Mouse (Mus musculus) forelimb bud, embryonic 11.5 days (tissue): Measurements from ENCODE around the gene Fank1.

Experiments used
- DNase-seq: peaks from one replicate; pipeline ENCODE4 v3.0.0-alpha.2; 2012; ENCODE audit warnings: low read depth, low spot score

Fank1 gene

DNA sequence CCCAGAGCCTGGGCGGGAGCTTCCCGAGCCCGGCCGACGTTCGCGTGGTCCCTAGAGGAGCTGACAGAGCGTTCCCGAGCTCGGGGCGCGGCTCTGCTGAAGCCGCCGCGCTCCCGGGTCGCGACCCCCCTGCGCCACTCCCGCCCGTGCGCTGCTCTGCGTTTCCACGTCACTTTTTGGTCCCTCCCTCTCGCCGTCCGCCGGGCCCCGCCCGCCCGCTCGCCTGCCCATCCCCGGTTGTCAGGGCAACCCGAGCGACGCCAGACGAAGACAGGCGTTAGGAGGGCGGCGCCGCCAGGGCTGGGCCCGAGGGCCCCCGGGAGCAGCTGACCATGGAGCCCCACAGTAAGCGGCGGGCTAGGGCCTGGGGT is at the start of gene Fank1:
Gene Fank1 (plus strand): TSS at position 236 of the 371 bp plus-strand sequence.
- DNase-seq = peak; percentile 77

DNA sequence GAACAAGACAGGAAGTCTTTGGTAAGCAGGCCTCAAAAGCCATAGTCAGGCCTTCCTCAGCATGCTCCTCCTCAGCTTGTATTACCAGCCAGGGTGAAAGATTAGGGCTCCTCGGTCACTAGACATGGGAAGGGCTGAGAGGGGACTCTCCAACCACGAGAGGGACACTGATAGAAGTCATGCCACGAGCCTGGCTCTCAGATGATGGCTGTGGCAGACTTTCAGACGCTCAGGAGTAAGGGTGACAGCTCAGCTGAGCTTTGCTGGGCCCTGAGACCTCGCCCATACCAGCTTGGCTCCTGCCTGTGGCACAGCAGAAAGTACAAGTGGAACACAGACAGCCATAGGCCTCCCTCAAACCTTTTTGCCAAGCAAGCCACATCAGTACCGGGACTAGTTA is 49.6 kb upstream of the Fank1 start:
- DNase-seq = no peak

- DNase-seq = no peak
Observed at GRCm38 (mm10) chr7:133729351-133729750, 47.3 kb upstream of the Fank1 start.

GRCm38 (mm10) chr7:133730324-133731191 is 46.1 kb upstream of the Fank1 start:
- DNase-seq = no peak

DNA sequence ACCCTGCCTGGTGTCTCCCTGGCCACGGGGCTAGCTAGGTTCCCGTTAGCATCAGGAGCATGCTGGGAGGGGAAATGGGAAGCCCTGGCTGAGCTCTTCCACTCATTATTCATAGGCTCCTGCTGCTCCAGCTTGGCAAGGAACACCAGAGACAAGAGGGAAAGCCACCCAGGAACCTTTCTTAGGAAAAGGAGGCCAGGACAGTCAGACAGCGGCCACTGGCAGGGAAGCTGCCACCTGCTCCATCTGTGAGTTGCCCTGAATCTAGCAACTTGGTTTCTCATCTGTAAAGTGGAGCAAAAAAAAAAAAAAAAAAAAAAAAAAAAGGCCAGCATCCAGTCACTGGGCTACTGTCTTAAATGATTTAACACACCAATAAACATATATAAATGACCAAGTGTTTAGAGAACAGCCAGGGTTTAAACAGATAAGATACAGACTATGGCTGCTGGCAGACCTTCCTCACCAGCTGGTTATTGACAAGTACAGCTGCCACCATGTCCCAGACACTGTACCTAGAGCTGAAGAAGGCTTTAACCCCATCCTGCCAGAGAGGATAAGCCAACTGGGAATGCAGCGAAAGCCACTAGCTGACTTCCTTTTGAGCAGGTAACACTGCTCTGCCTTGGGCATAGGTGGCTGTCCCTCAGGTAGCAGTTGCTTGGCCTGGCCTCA is 44.6 kb upstream of the Fank1 start:
- no peak for DNase-seq

GRCm38 (mm10) chr7:133740558-133740957 is 36.1 kb upstream of the Fank1 start:
- DNase-seq = no peak

GRCm38 (mm10) chr7:133742530-133743325 is 33.9 kb upstream of the Fank1 start:
- DNase-seq = no peak

- no peak for DNase-seq
Observed at GRCm38 (mm10) chr7:133743611-133744010, 33.0 kb upstream of the Fank1 start.

GRCm38 (mm10) chr7:133744209-133744608 is 32.5 kb upstream of the Fank1 start:
- no peak for DNase-seq

DNA sequence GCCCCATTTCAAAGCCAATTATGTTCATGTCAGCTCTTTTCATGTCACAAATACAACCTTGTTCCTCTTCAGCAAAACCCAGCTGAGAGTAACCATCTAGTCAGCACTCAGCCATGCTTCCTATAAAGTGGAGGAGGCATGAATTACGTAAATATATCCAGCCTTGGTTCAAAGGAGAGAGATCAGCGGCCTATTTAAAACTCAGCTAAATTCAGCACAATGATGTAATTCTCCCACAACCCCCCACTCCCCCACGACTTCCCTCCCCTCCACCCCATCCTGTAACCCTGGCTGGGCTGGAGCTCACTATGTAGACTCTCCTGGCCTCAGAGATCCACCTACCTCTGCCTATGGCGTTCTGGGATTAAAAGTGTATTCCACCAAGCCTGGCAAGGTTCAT is 32.0 kb upstream of the Fank1 start:
- no peak for DNase-seq

GRCm38 (mm10) chr7:133747372-133747771 is 29.3 kb upstream of the Fank1 start:
- DNase-seq = no peak

DNA sequence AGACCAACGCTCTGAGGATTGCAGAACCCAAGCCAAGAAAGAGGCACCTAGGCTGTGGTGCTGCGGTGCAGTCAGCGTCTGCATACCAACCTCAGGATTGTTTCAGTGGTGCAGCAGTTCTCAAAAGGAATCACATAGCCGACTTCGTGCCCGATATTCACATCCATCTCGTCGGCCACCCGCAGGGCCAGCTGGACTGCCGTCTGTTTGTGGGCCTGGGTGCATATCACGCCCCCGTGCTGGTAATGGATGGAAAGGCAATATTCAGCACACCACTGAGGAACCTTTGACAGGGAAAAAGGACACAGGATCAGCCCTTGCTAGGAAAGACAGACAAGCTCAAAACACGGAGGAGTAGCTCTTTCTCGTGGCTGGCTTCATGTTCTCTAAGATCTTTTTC is 27.9 kb upstream of the Fank1 start:
- DNase-seq = no peak

DNA sequence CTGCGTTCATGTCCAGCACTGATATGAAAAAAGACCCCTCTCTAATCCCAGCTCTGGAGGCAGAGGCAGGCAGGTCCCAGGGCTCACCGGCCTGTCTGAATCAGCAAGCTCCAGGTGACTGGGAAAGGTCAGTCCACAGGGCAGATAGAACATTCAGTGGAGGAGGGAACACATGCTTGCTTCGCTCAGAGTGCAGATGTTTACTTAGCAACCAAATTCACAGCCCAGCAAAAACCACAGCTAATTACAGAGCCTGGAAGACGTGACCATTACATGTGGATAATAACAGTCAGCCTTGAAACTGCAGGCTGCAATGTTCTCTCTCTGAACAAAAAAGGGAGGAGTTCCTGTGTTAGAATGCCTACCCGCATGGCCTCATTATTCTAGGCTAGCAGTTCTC is 26.0 kb upstream of the Fank1 start:
- peak; percentile 10 for DNase-seq

- no peak for DNase-seq
Observed at GRCm38 (mm10) chr7:133751163-133751562, 25.5 kb upstream of the Fank1 start.

GRCm38 (mm10) chr7:133757961-133758455 is 18.7 kb upstream of the Fank1 start:
- DNase-seq = no peak

GRCm38 (mm10) chr7:133758716-133759115 is 17.9 kb upstream of the Fank1 start:
- no peak for DNase-seq

DNA sequence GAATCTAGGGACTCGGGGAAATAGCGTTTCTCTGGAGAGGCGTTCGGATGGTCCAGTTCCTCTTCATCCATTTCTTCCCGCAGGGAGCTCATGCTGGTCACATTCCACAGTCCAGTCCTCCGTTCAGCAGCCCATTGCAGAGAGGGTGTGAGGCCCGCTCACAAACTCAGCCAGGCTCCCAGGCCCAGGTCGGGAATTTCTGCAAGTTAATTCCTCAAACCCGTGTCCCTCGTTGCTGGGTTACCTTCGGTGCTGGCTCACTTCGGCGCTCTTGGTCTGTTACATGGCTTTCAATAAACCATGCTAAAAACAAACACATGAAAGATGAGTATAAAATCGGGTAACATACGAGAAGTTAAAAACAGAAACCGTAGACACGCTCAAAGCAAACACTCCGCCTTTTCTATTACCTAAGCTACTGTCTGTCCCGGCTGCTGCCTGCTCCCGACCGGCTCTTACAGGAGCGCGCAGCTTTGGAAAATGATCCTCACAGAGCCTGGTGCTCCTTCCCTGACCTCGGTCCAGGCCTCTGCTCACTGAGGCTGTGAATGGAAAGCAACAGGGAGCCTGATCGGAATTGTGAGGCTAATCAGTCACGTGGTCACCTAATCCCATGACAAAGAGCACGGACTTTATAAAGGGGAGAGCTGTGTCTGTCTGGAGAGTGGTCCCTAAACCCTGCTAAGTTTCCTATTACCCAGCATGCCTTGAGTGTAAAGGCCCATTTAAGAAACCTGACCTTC is 16.9 kb upstream of the Fank1 start:
- DNase-seq = peak; percentile 60

DNA sequence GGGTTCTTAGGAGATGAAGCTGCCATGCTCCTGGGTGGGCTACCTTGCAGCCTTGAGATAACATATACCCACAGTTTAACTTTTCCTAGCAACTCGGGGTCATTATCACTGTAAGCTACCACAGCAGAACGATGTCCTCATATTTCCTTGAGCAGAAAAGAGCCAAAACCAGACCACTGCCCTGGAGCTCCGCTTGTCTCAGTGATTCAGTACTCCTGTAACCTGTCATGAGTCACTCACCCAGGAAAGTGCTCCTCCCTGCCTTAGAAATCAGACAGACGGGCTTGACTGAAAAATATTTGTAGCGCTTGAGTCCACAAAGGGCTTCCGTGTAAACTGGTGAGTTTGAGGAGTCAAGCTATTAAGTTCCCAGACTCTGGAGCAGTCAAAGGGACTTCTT is 14.0 kb upstream of the Fank1 start:
- DNase-seq = no peak

DNA sequence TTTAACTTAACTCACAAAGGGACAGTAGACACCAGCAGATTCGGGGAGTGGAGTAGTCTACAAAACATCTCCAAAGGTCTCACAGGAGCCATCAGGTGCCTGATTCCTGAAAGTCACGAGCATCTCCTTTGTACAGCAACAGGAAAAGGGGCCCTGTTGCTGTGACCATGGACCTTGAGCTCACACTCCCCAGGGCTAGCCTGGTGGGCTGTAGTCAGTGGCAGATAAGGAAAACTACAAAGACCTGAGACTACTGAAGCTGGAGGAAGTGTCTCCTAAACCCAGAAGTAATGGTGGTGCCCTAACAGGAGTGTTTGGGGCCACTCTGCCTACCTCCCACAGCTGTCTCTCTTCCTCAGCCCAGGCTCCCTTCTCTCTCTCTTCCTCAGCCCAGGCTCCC is 12.2 kb upstream of the Fank1 start:
- DNase-seq = no peak

GRCm38 (mm10) chr7:133765240-133765848 is 11.3 kb upstream of the Fank1 start:
- DNase-seq = no peak

- DNase-seq = no peak
Observed at GRCm38 (mm10) chr7:133765849-133766243, 10.8 kb upstream of the Fank1 start.
